ENCODE assay signal across 32 mouse cellular contexts in the genomic region with DNA sequence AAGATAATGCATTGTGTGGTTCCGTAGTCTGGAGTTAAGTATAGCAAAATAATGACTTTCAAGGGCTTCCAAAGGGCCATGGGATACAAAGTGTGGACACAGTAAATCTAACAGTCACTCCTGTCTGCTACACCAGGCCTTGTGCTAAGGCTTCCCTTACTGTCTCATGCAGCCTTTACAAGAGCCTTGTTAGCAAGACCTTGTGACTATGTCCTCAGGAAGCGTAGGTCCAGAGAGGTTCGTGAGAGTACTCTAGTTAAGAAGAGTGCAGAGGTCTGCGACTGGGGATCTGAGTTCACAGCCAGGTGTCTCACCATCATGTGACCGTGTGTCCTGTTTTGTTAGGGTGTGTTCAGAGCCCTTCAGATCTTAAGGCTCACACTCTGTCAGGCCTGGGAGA.
"Had no signal": no experiment of that assay in that cellular context is flagged by ENCODE, and none has a peak within 500 bp of the region (broad histone marks: within the 10 kb centered on the region; RNA-seq: fewer than 3 reads in every experiment).

No protein-coding gene starts in this region.

- DNase-seq: left cerebral cortex, postnatal 4 days; liver; liver, embryonic 13.5 days; liver, postnatal 0 days; lung, adult 18-20 months; lung, adult 2 months; lung, embryonic 14.5 days; lung, postnatal 10 days; lung, postnatal 14 days; lung, postnatal 36 days; lung, postnatal 4 days; midbrain, embryonic 14.5 days had no signal

- H3K27me3 ChIP-seq: limb, embryonic 12.5 days; limb, embryonic 13.5 days; limb, embryonic 15.5 days; liver, embryonic 12.5 days; liver, embryonic 13.5 days; liver, embryonic 15.5 days; lung, embryonic 15.5 days; megakaryocyte, embryonic 14.5 days; midbrain, embryonic 12.5 days; midbrain, embryonic 13.5 days; midbrain, embryonic 15.5 days; neural tube, embryonic 12.5 days had no signal

- H3K9me3 ChIP-seq: limb, embryonic 10.5 days; limb, embryonic 12.5 days; limb, embryonic 13.5 days; limb, embryonic 15.5 days; liver, embryonic 12.5 days; liver, embryonic 13.5 days; liver, embryonic 15.5 days; lung, embryonic 15.5 days; megakaryocyte, embryonic 14.5 days; midbrain, embryonic 10.5 days; midbrain, embryonic 12.5 days; midbrain, embryonic 13.5 days; midbrain, embryonic 15.5 days; neural tube, embryonic 12.5 days had no signal

- H3K27ac ChIP-seq: limb, embryonic 10.5 days; limb, embryonic 12.5 days; limb, embryonic 13.5 days; limb, embryonic 15.5 days; liver, embryonic 12.5 days; liver, embryonic 13.5 days; liver, embryonic 14.5 days; liver, embryonic 15.5 days; lung, embryonic 15.5 days; macrophage; midbrain, embryonic 10.5 days; midbrain, embryonic 12.5 days; midbrain, embryonic 13.5 days; midbrain, embryonic 15.5 days; neural tube, embryonic 12.5 days had no signal

- ATAC-seq: liver, embryonic 12.5 days; liver, postnatal 0 days; lung, postnatal 0 days; midbrain, embryonic 13.5 days; midbrain, embryonic 15.5 days; midbrain, embryonic 16.5 days had no signal

- H3K36me3 ChIP-seq: limb, embryonic 10.5 days; limb, embryonic 12.5 days; limb, embryonic 13.5 days; limb, embryonic 15.5 days; liver, embryonic 12.5 days; liver, embryonic 13.5 days; liver, embryonic 15.5 days; lung, embryonic 15.5 days; midbrain, embryonic 10.5 days; midbrain, embryonic 12.5 days; midbrain, embryonic 13.5 days; midbrain, embryonic 15.5 days; neural tube, embryonic 12.5 days had no signal

- H3K4me1 ChIP-seq: limb, embryonic 10.5 days; limb, embryonic 12.5 days; limb, embryonic 13.5 days; liver, embryonic 12.5 days; liver, embryonic 13.5 days; liver, embryonic 15.5 days; midbrain, embryonic 10.5 days; midbrain, embryonic 12.5 days; midbrain, embryonic 15.5 days; neural tube, embryonic 12.5 days had no signal

- H3K4me2 ChIP-seq: limb, embryonic 12.5 days; limb, embryonic 13.5 days; limb, embryonic 15.5 days; liver, embryonic 11.5 days; liver, embryonic 12.5 days; liver, embryonic 13.5 days; liver, embryonic 15.5 days; lung, embryonic 14.5 days; lung, embryonic 15.5 days; midbrain, embryonic 11.5 days; midbrain, embryonic 12.5 days; midbrain, embryonic 13.5 days; midbrain, embryonic 15.5 days; neural tube, embryonic 12.5 days had no signal

- H3K9ac ChIP-seq: limb, embryonic 12.5 days; limb, embryonic 13.5 days; limb, embryonic 15.5 days; liver, embryonic 12.5 days; liver, embryonic 13.5 days; liver, embryonic 14.5 days; liver, embryonic 15.5 days; liver, postnatal 0 days; lung, embryonic 14.5 days; lung, embryonic 15.5 days; midbrain, embryonic 12.5 days; midbrain, embryonic 13.5 days; midbrain, embryonic 15.5 days; neural tube, embryonic 12.5 days had no signal

- H3K4me3 ChIP-seq: limb, embryonic 10.5 days; limb, embryonic 12.5 days; limb, embryonic 13.5 days; limb, embryonic 15.5 days; liver, embryonic 12.5 days; liver, embryonic 13.5 days; liver, embryonic 15.5 days; lung, embryonic 15.5 days; megakaryocyte, embryonic 14.5 days; midbrain, embryonic 10.5 days; midbrain, embryonic 12.5 days; midbrain, embryonic 13.5 days; midbrain, embryonic 15.5 days; myocyte; neural tube, embryonic 12.5 days had no signal
